Mouse (Mus musculus) small intestine, adult 2 months (tissue): ENCODE results near the gene Cops2.

Experiments used
- CTCF ChIP-seq: fragments of 200-500 bp; IDR thresholded peaks from 2 replicates; pipeline ENCODE4 v1.5.1; 2012; ENCODE audit warnings: low read depth, mild to moderate bottlenecking, control low read depth, inconsistent platforms, low read length, moderate library complexity, mixed read lengths; ENCODE audit not compliant: insufficient replicate concordance, insufficient read length; ENCODE audit errors: extremely low read depth
- POLR2A ChIP-seq: fragments of 200-500 bp; IDR thresholded peaks from 2 replicates; pipeline ENCODE4 v1.6.1; 2012; ENCODE audit warnings: low read depth, mild to moderate bottlenecking, control low read depth, inconsistent platforms, low read length, moderate library complexity

- TF ChIP-seq POLR2A, result no peak
- TF ChIP-seq CTCF, result no peak
Observed at GRCm38 (mm10) chr2:125838091-125838490, 20.8 kb downstream of the Cops2 start.
